Mouse (Mus musculus) liver, embryonic 14.5 days (tissue): ENCODE results near the gene Olfr1138.

Source experiments
- CTCF ChIP-seq: IDR thresholded peaks from 2 replicates; pipeline ENCODE4 v1.5.1; 2016; ENCODE audit warnings: antibody characterized with exemption, low read depth, control low read depth
- EP300 ChIP-seq: IDR thresholded peaks from 2 replicates; pipeline ENCODE4 v1.6.1; 2016; ENCODE audit warnings: antibody characterized with exemption, low read depth

GRCm38 (mm10) chr2:87739878-87740277, at the start of gene Olfr1138:
- no peak for TF ChIP-seq CTCF
- TF ChIP-seq EP300: no peak
